Mouse (Mus musculus): ENCODE measurements around the gene Ppp1r3g.

DNA sequence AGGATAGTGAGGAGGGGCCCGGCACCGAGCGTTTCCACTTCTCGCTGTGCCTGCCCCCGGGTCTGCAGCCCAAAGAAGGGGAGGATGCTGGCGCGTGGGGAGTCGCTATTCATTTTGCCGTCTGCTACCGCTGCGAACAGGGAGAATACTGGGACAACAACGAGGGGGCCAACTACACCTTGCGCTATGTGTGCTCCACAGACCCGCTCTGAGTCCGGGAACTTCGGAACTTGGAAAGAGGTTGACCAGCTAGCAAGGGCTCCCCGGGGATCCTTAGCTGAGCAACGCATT lies 10.7 kb downstream of the Ppp1r3g start:
- no peak for TF ChIP-seq GATA1 (IDR thresholded peaks at IDR 0.05; ENCODE audit: low read length)
- no peak for TF ChIP-seq TAL1 (IDR thresholded peaks at IDR 0.05; ENCODE audit: low read length)
